Mouse (Mus musculus): ENCODE data around the gene Rgl1.
"Not testable (repeated sequence)": the region's sequence is repeated elsewhere in the genome, so short reads cannot be mapped to it uniquely, and the experiment has no call there.

Rgl1 gene

GRCm38 (mm10) chr1:152659961-152660360 lies 106.2 kb downstream of the Rgl1 start:
- DNase-seq (ENCODE audit: inconsistent ontology term), result no peak

- no peak for DNase-seq (ENCODE audit: inconsistent ontology term)
Observed at GRCm38 (mm10) chr1:152656601-152657000, 109.5 kb downstream of the Rgl1 start.

- DNase-seq (ENCODE audit: inconsistent ontology term), result no peak
Observed at GRCm38 (mm10) chr1:152654851-152655250, 111.3 kb downstream of the Rgl1 start.

- no peak for DNase-seq (ENCODE audit: inconsistent ontology term)
Observed at GRCm38 (mm10) chr1:152651495-152651874, 114.7 kb downstream of the Rgl1 start.

GRCm38 (mm10) chr1:152650856-152651494 lies 115.2 kb downstream of the Rgl1 start:
- no peak for DNase-seq (ENCODE audit: inconsistent ontology term)

GRCm38 (mm10) chr1:152648052-152648451 lies 118.1 kb downstream of the Rgl1 start:
- no peak for DNase-seq (ENCODE audit: inconsistent ontology term)

GRCm38 (mm10) chr1:152642207-152642606 lies 123.9 kb downstream of the Rgl1 start:
- not testable (repeated sequence) for DNase-seq (ENCODE audit: inconsistent ontology term)

GRCm38 (mm10) chr1:152640195-152640981 lies 125.8 kb downstream of the Rgl1 start:
- peak; percentile 91 for DNase-seq (ENCODE audit: inconsistent ontology term)

- DNase-seq (ENCODE audit: inconsistent ontology term), result no peak
Observed at GRCm38 (mm10) chr1:152639344-152639743, 126.8 kb downstream of the Rgl1 start.

- DNase-seq (ENCODE audit: inconsistent ontology term), result peak; percentile 59
Observed at GRCm38 (mm10) chr1:152634638-152635037, 131.5 kb downstream of the Rgl1 start.

GRCm38 (mm10) chr1:152629780-152630179 lies 136.4 kb downstream of the Rgl1 start:
- no peak for DNase-seq (ENCODE audit: inconsistent ontology term)

GRCm38 (mm10) chr1:152625651-152626050 lies 140.5 kb downstream of the Rgl1 start:
- DNase-seq (ENCODE audit: inconsistent ontology term), result no peak

GRCm38 (mm10) chr1:152624644-152625454 lies 141.3 kb downstream of the Rgl1 start:
- DNase-seq (ENCODE audit: inconsistent ontology term), result peak; percentile 86

GRCm38 (mm10) chr1:152623375-152624270 lies 142.5 kb downstream of the Rgl1 start:
- no peak for DNase-seq (ENCODE audit: inconsistent ontology term)

GRCm38 (mm10) chr1:152622765-152623211 lies 143.4 kb downstream of the Rgl1 start:
- DNase-seq (ENCODE audit: inconsistent ontology term), result no peak

GRCm38 (mm10) chr1:152621624-152622023 lies 144.5 kb downstream of the Rgl1 start:
- DNase-seq (ENCODE audit: inconsistent ontology term), result peak; percentile 66

GRCm38 (mm10) chr1:152619396-152619795 lies 146.8 kb downstream of the Rgl1 start:
- DNase-seq (ENCODE audit: inconsistent ontology term), result no peak

- no peak for DNase-seq (ENCODE audit: inconsistent ontology term)
Observed at GRCm38 (mm10) chr1:152618896-152619295, 147.3 kb downstream of the Rgl1 start.

- DNase-seq (ENCODE audit: inconsistent ontology term), result no peak
Observed at GRCm38 (mm10) chr1:152618381-152618780, 147.8 kb downstream of the Rgl1 start.

GRCm38 (mm10) chr1:152617745-152618342 lies 148.3 kb downstream of the Rgl1 start:
- no peak for DNase-seq (ENCODE audit: inconsistent ontology term)

GRCm38 (mm10) chr1:152616777-152617057 lies 149.4 kb downstream of the Rgl1 start:
- DNase-seq (ENCODE audit: inconsistent ontology term), result no peak
